Mouse (Mus musculus) C2C12 (cell line): ENCODE data around the gene Ppil3.

Source experiments
- CEBPB ChIP-seq: IDR thresholded peaks from one replicate; pipeline ENCODE4 v1.6.1; 2011; ENCODE audit warnings: low read depth, mild to moderate bottlenecking, control low read depth, moderate library complexity
- CTCF ChIP-seq: IDR thresholded peaks from one replicate; pipeline ENCODE4 v1.5.1; 2011; ENCODE audit not compliant: control insufficient read depth, insufficient read depth, insufficient read length
- MAX ChIP-seq: IDR thresholded peaks from one replicate; pipeline ENCODE4 v1.6.1; 2011; ENCODE audit warnings: mild to moderate bottlenecking, control low read depth
- MYOD1 ChIP-seq: IDR thresholded peaks from one replicate; pipeline ENCODE4 v1.6.1; 2011; ENCODE audit warnings: low read depth; ENCODE audit not compliant: control insufficient read depth, insufficient read length
- MYOG ChIP-seq: IDR thresholded peaks from one replicate; pipeline ENCODE4 v1.6.1; 2011; ENCODE audit not compliant: control insufficient read depth, insufficient read length; ENCODE audit errors: extremely low read depth
- USF1 ChIP-seq: IDR thresholded peaks from one replicate; pipeline ENCODE4 v1.6.1; 2011; ENCODE audit warnings: low read depth, mild to moderate bottlenecking, control low read depth, moderate library complexity

- TF ChIP-seq CTCF (no peak), CEBPB (no peak), MYOG (no peak), MAX (no peak), USF1 (no peak), MYOD1 (no peak)
These were observed 20.3 kb upstream of the Ppil3 start for GRCm38 (mm10) chr1:58465561-58465960.
